Mouse (Mus musculus): ENCODE results near the gene Pla2g12b.
"Not testable (repeated sequence)": the region's sequence is repeated elsewhere in the genome, so short reads cannot be mapped to it uniquely, and the experiment has no call there.

Pla2g12b gene

GRCm38 (mm10) chr10:59402899-59403792, at the start of gene Pla2g12b:
Gene Pla2g12b (plus strand): TSS chr10:59403660.
- DNase-seq (ENCODE audit: low spot score in 2 of 2), result no peak

- no peak for DNase-seq (ENCODE audit: low spot score in 2 of 2)
Observed at GRCm38 (mm10) chr10:59354120-59354519, 49.3 kb upstream of the Pla2g12b start.

- no peak for DNase-seq (ENCODE audit: low spot score in 2 of 2)
Observed at GRCm38 (mm10) chr10:59355020-59355419, 48.4 kb upstream of the Pla2g12b start.

DNA sequence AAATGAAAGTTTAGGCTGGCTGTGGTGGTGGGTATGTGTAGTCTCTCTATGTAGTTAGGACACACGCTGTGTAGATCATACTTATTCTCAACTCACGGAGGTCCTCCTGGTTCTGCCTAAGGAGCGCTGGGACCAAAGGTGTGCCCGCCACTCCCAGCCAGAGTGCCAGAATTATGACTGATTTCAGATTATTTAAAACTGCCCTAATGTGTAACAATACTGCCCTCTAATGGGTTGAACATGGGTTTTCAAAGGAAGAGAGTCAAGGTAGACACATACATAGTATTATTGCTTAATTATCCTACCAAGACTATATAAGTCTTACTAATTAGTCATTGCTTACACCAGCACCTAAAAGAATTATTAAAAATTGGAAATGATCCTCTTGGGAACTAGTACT, 44.7 kb upstream of the Pla2g12b start:
- no peak for DNase-seq (ENCODE audit: low spot score in 2 of 2)

DNA sequence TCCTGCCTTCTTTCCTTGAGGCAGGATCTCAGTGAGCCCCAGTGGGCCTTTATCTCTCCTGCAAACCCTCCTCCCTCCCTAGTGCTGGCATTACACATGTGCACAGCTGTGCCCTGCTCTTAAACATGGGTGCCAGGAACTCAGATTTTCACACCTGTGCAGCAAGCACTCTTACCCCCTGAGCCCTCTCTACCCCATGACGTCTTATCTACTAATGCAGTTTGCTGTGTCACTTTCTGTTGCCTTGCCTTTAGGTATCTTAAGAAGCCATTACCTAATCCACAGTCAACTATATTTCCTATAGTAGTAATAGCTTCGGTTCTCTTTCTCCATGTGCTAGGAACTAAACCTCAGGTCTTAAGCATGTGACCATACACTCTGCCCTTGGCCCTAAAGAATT, 40.3 kb upstream of the Pla2g12b start:
- no peak for DNase-seq (ENCODE audit: low spot score in 2 of 2)

DNA sequence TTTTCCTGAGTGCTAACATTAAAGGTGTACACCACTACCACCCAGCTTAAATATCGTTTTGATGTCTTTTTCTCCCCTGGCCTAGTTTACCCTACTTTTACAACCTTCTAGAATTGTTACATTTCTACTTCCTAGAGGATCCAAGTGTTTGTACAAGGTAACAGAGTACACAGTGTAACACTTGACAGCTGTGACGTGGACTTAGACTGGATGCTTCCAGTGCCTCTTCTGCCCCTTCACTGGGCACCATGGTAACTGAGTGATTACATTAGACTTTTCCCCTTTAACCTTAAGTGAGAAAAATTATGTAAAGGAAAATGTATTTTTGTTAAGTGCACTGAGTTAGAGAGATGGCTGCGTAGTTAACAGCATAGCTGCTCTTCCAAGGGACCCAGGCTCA, 38.9 kb upstream of the Pla2g12b start:
- DNase-seq (ENCODE audit: low spot score in 2 of 2), result no peak

DNA sequence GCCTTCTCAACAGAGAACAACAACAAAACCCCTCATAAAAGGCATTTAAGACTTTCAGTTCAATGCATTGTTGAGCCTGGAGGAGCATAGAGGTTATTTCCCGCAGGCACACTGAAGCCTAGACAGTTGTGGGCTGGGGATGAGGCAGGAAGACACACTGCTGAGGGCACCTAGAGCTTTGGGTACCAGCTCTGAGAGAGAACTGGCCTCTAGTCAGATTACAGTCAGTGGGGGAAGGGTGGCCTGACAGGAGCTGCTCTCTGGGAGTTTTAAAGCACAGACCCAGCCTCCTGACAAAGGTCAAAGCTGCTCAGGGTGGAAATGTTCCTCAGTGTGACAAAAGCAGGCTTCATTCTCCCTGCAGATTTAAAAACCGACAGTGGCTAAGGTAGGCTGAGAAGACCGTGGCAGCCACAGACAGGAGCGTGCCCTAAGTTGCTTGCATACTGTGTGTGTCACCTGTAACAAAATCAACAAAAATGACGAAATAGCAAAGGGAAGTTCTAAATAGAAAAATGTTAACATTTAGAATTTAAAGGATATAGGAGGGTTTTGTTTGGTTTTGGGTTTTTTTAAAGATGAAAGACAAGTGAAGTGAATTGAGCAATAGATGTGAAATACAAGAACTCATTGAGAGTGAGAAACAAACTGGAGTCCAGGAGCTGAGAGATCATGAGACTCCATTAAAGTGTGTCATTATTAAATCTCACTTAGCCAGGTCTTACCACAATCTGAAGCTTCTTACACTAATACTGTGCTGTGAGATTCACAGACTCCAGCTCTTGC, 37.5 kb upstream of the Pla2g12b start:
- no peak for DNase-seq (ENCODE audit: low spot score in 2 of 2)

GRCm38 (mm10) chr10:59366746-59367145, 36.7 kb upstream of the Pla2g12b start:
- DNase-seq (ENCODE audit: low spot score in 2 of 2), result no peak

DNA sequence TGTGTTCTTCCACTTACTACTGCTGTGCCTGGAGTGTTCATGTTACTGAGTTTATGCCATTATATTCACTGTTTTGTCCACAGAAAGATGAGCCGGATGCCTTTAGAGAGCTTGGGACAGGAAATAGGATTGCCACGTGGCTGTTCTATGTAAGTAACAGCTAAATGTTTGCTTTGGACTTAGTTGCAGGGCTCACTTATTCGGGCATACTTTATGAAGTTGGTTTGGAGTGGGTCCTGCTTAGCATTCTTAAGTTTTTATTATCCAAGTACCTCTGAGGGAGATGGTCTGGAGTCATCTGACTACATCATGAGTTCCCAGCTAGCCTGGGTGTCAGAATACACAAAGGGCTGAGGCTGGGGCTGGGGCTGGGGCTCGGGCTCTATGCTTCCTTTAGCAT, 36.3 kb upstream of the Pla2g12b start:
- DNase-seq (ENCODE audit: low spot score in 2 of 2), result no peak

- no peak for DNase-seq (ENCODE audit: low spot score in 2 of 2)
Observed at GRCm38 (mm10) chr10:59368729-59369128, 34.7 kb upstream of the Pla2g12b start.

- DNase-seq (ENCODE audit: low spot score in 2 of 2), result no peak
Observed at GRCm38 (mm10) chr10:59369426-59369825, 34.0 kb upstream of the Pla2g12b start.

DNA sequence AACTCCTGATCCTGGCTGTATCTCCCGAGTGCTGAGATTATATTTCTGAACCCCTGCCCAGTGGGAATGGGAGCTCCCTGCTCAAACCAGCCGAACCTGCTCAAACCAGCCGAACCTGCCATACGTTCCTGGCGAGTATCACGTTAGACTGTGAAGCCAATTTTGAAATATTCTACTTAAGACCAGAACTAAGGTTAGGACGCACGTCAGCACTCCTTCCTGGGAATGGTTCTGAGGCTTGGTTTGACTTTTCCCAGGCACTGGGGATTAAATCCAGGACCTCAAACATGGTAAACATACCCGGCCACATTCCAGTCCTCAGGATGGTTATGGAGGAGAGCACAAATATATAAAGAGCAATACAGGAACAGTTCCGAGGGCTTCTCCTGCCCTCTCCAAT, 25.6 kb upstream of the Pla2g12b start:
- no peak for DNase-seq (ENCODE audit: low spot score in 2 of 2)

GRCm38 (mm10) chr10:59378728-59379127, 24.7 kb upstream of the Pla2g12b start:
- no peak for DNase-seq (ENCODE audit: low spot score in 2 of 2)

DNA sequence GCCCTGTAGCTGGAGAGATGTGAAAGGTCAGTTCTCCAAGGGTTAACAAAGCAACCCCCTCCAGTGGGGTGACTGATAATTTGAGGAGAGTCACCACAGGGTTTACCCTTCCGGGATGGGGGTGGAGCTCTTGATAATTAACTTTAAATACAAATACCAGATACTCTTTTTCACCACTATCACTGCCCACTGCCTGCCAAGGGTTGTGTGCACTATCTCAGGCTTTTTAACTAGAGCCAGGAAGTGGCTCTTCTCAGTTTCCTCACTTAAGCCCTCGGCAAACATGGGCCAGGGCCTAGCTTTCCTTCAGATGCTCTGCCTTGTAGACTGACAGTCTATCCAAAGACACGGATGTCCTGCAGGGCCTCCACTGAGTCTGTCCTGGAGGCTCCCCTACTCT, 23.5 kb upstream of the Pla2g12b start:
- no peak for DNase-seq (ENCODE audit: low spot score in 2 of 2)

- no peak for DNase-seq (ENCODE audit: low spot score in 2 of 2)
Observed at GRCm38 (mm10) chr10:59380411-59380821, 23.0 kb upstream of the Pla2g12b start.

DNA sequence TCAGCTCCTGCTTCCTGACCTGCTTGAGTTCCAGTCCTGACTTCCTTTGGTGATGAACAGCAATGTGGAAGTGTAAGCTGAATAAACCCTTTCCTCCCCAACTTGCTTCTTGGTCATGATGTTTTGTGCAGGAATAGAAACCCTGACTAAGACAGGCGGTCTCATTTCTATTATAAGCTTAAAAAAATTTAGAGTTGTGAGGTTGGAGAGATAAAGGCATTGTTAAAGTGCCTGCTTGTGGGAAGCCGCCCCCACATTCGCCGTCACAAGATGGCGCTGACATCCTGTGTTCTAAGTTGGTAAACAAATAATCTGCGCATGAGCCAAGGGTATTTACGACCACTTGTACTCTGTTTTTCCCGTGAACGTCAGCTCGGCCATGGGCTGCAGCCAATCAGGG, 21.9 kb upstream of the Pla2g12b start:
- not testable (repeated sequence) for DNase-seq (ENCODE audit: low spot score in 2 of 2)

GRCm38 (mm10) chr10:59386951-59387350, 16.5 kb upstream of the Pla2g12b start:
- DNase-seq (ENCODE audit: low spot score in 2 of 2), result no peak

DNA sequence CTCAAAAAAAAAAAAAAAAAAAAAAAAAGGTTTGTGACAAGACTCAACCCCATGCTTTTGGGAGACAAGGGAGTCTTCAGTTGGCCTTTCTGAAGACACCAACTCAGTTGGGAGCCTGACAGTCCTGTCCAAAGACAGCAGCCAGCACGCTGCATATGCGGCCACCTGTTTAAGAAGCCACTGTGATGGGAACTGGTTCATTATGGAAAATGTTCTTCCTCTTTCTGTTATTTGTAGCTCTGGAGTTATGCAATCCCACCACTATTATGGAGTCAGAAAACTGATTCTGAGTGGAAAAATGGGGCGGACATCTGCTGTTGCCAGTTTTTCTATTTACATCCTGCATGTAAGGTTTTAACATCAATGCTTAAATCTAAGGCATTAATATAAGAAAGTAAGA, 13.8 kb upstream of the Pla2g12b start:
- DNase-seq (ENCODE audit: low spot score in 2 of 2), result no peak

DNA sequence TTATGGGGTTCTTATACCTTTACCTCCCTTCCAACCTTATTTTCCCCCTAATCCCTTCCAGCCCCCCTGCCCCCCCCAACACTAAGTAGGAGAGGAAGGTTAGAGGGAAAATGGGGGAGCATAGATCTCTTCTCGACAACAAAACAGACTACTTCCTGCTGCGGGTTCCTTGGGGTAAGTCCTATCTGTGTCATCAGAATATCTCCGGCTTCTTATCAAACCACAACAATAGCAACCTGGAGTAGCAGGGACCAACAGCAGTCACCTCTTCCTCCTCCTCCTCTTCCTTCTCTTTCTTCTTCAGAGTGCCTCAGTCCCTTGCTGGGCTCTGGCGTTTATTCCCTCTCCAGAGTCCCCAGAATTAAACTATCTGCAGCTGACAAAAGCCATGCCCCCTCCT, 11.6 kb upstream of the Pla2g12b start:
- no peak for DNase-seq (ENCODE audit: low spot score in 2 of 2)

DNA sequence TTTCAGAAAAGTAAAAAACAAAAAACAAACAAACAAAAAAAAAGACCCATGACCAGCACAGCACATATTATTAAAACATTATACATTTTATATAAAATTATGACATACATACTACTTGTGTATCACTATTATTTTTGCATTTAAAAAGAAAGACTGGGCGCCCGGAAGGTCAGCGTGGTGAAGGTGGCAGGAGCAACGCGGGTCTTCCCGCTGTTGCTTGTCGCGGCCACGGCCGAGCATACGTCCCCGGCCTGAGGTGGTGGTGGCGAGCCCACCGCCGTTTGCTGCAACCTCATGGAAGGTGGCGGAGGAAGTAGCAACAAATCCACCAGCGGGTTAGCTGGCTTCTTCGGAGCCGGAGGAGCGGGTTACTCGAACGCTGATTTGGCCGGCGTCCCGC, 8.0 kb upstream of the Pla2g12b start, which contains the start of gene Gm10273:
Gene Gm10273, plus strand, starts transcription at position 172 of the 400 bp plus-strand sequence.
- not testable (repeated sequence) for DNase-seq (ENCODE audit: low spot score in 2 of 2)

DNA sequence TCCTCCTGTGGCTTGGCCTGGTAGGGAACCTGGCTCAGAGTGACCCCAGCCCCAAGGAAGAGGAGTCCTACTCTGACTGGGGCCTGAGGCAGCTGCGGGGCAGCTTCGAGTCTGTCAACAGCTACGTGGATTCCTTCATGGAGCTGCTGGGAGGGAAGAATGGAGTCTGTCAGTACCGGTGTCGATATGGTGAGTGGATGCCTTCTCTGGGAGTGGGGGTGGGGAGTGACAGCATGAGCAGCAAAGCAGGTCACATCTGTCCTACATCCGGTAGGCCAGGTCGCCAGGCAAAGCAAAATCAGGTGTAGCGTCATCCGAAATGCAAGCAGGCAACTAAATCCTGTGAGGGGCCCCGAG, 311 bp downstream of the Pla2g12b start:
- DNase-seq (ENCODE audit: low spot score in 2 of 2), result no peak

DNA sequence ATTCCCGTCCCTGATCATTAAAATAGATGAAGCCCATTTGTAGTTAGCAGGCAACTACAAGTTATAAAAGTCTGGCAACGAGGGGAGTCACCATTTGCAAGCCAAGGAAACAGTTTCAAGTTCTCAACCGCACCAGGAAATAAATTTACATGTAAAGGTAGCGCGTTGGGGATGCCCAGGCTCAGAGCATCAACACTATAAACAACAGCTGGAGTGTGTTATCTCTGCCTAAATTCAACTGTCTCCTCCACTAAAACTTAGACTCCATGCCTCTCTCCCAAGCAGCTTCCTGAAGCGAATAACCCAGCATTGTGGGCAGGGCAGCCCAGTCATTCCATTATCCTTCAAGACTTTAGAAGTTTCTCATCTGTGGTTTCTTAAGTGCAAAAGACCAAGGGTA, 5.0 kb downstream of the Pla2g12b start:
- DNase-seq (ENCODE audit: low spot score in 2 of 2), result no peak

DNA sequence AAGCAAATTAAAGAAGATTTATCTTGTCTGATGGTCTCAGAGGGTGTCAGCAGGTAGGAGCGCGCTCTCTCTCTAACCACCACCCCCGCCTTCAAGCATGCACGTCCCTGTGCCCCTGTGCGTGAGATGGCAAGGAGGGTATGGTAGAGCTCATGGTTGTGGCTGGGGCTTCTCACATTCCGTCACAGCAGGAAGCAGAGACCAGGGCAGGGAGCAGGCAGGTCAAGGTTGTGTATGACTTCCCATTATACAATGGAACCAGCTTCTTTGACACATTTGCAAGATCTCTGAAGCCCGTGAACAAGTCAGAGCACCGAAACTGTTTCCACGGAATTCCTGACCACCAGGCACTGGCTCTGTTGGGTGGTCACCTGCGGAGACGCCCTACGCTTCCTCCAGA, 6.8 kb downstream of the Pla2g12b start:
- DNase-seq (ENCODE audit: low spot score in 2 of 2), result no peak

Measured in spleen, postnatal 14 days (tissue).